In genomic region chr14:105979544-105980323, GRCm38 (mm10) we compare ENCODE assay signal across 8 mouse cellular contexts.
A peak's percentile ranks its signal among the peaks of the same experiment; 100 is the strongest.
DNase-seq lines count a peak whose midpoint lies in the region; ATAC-seq and TF ChIP-seq lines count a peak whose summit lies in the region.

No protein-coding gene starts in this region.

- peak; percentile 84 for ATAC-seq in embryonic facial prominence, embryonic 13.5 days (ENCODE audit: insufficient number of reproducible peaks, insufficient read depth, low FRiP score, low TSS enrichment, low read depth)
- peak; percentile 91 for ATAC-seq in lung, embryonic 14.5 days (ENCODE audit: insufficient read depth)

- WGBS in embryonic facial prominence, embryonic 13.5 days = 26% methylated on average over 15 of the region's 15 CpGs
- WGBS in lung, embryonic 14.5 days = 43% methylated on average over 15 of the region's 15 CpGs

- H3K27me3 ChIP-seq in embryonic facial prominence, embryonic 13.5 days = no peaks in the 10 kb centered on the region
- H3K27me3 ChIP-seq in lung, embryonic 14.5 days (ENCODE audit: insufficient read depth, low read length) = no peaks in the 10 kb centered on the region

- peak; percentile 6 to 23 for DNase-seq in adrenal gland, postnatal 36 days
- no peak for DNase-seq in adrenal gland, adult 8-10 months
- peak; percentile 59 to 65 for DNase-seq in heart, postnatal 10 days
- DNase-seq in lung, embryonic 14.5 days = peak; percentile 78
- no peak for DNase-seq in right cerebral cortex, postnatal 36 days (ENCODE audit: low spot score in 2 of 2)
- DNase-seq in thymus, postnatal 4 days = no peak
- no peak for DNase-seq in right cerebral cortex, postnatal 4 days

- H3K27ac ChIP-seq in embryonic facial prominence, embryonic 13.5 days = peak overlapping the region; percentile 88
- H3K27ac ChIP-seq in lung, embryonic 14.5 days (ENCODE audit: low read depth) = peak overlapping the region; percentile 48; the same call in 1 of the 2 replicates

- no peaks in the 10 kb centered on the region for H3K36me3 ChIP-seq in embryonic facial prominence, embryonic 13.5 days
- H3K36me3 ChIP-seq in lung, embryonic 14.5 days (ENCODE audit: insufficient read depth) = no peaks in the 10 kb centered on the region

- no peak overlapping the region for H3K9ac ChIP-seq in embryonic facial prominence, embryonic 13.5 days
- H3K9ac ChIP-seq in lung, embryonic 14.5 days = no peak overlapping the region

- H3K4me3 ChIP-seq in embryonic facial prominence, embryonic 13.5 days = 0 out of 2 replicates have a peak overlapping the region, but pooled peaks have one; percentile 4
- H3K4me3 ChIP-seq in lung, embryonic 14.5 days (ENCODE audit: low read depth, low read length) = no peak overlapping the region

- 0 out of 2 replicates have a peak, but pooled peaks cover 6% of the 10 kb centered on the region for H3K9me3 ChIP-seq in embryonic facial prominence, embryonic 13.5 days
- no peaks in the 10 kb centered on the region for H3K9me3 ChIP-seq in lung, embryonic 14.5 days (ENCODE audit: low read depth, low read length)

- H3K4me1 ChIP-seq in embryonic facial prominence, embryonic 13.5 days = peaks cover 20% of the 10 kb centered on the region
- peaks cover 12% of the 10 kb centered on the region; the same call in 1 of the 2 replicates for H3K4me1 ChIP-seq in lung, embryonic 14.5 days (ENCODE audit: insufficient read depth)

- peak overlapping the region; percentile 46 for H3K4me2 ChIP-seq in embryonic facial prominence, embryonic 13.5 days
- peak overlapping the region; percentile 23; the same call in 1 of the 2 replicates for H3K4me2 ChIP-seq in lung, embryonic 14.5 days

- intact Hi-C loops in heart, postnatal 10 days (cut with DNase I) = no loop called here

- TF ChIP-seq CTCF in lung, embryonic 14.5 days (IDR thresholded peaks at IDR 0.05; ENCODE audit: low read depth) = no peak

Comparison
In these comparisons a context has a peak if more than half of its experiments do, and no peak if none do; other contexts are left out.
1. DNase-seq: peak in adrenal gland, postnatal 36 days (2 of 2), heart, postnatal 10 days (2 of 2) and lung, embryonic 14.5 days (single experiment); none in adrenal gland, adult 8-10 months (single experiment), right cerebral cortex, postnatal 36 days (0 of 2), thymus, postnatal 4 days (single experiment) and right cerebral cortex, postnatal 4 days (single experiment).